Mouse (Mus musculus) B cell, adult 2 months (primary cell): Measurements from ENCODE around the gene Ncbp1.

Experiments
- DNase-seq, 2 experiments: peaks; one replicate each; pipeline ENCODE4 v3.0.0; 2022

Ncbp1 gene

DNA sequence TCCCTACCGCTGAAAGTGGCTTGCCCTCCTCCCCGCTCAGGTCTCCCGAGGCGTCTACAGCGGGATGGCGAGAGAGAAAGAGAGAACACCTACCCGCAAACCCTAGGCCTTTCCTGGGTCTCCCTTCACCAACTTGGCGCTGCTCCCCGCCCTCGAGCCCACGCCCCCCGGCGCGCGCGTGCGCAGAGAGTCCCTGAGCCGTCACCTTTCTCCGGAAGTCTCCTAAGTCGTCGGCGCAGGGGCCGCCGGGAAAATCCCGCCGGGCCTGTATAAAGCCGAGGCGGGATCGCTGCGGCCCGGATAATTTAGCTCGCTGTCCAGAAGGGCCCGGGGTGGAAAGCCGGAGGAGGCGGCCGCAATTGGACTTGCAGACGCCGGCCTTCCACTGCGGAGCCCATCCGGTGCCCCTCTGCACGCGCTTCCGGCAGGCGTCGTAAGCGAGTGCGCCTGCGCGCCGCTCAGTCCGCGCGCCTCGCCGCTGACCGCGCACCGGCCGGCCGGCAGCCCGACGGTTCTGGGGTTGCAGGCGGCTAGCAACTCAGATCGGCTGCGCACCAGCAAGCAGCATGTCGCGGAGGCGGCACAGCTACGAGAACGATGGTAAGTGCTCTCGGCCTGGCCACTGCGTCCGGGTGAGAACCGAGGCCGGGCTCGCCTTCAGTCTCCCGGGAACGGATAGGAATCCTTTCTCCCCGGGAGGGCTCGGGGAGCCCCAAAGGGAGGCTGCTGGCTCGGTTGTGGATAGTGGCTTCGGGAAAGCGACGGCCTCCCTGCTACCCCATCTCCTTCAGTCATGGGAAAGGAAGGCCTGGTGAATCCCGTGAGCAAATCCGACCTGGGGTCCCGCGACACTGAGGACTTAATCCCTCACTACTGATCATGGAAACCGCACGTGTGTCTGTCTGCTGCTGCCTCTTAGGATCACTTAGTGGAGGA is at the start of gene Ncbp1, which contains the start of gene Tstd2:
Gene Ncbp1, plus strand, starts transcription at position 327 of the 936 bp plus-strand sequence.
Gene Tstd2, minus strand, starts transcription at position 408 of the 936 bp plus-strand sequence.
- peak; percentile 92 to 94 for DNase-seq

DNA sequence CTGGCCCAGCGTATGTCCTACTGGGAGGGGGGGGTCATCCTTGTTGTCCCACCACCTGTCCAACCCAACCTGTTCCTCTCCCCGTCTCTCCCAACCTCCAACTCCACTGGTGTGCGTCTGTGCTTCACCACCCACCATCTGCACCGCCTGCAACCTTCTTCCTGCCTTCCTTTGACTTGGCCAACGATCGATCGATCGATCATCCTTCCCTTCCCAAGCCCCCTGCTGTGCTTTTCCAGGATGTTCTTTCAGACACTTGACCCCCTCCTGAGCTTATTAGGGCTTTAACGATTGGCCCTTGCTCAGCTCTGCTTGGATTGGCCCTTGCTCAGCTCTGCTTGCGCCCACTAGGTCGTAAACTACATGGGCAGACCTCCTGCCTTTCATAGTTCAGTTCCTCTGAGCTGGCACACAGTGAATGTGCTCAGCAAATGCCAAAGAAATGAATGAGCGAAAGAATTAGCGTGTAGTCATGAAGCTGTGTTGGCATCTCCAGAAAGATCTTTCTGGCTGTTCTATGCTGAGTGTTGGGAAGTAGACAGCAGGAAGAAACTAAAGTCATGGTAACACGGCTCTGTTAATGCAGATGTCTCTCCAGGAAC is 48.8 kb upstream of the Ncbp1 start:
- DNase-seq = no peak

DNA sequence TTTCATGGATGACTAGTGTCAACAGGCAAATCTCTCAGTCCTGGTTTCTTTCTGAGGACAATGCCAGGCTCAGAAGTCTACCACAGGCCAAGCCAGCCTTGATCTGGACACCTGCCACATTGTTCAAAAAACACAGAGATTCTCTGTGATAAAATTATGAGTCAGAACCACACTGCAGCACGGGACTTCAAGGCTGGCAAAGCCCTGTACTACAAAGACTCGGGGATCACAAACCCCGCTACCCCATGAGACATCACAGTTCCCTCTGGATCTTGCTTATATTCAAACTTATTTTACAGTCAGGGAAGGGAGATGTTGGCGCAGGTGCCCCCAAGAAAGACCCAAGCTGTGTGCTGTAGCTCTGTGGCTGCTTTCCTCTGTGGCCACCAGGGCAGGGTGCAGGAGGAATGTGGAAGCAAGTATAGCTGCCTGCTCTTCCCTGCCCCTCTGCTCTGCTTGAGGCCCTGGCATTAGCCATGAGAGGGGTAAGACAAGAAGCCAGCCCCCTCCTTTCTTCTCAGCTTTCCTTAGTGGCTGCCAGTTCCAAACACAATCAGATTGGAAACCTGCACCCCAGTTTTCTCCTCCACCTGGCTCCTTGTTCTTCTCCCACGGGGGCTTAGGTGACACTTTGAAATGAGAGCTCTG is 45.9 kb upstream of the Ncbp1 start:
- no peak for DNase-seq

DNA sequence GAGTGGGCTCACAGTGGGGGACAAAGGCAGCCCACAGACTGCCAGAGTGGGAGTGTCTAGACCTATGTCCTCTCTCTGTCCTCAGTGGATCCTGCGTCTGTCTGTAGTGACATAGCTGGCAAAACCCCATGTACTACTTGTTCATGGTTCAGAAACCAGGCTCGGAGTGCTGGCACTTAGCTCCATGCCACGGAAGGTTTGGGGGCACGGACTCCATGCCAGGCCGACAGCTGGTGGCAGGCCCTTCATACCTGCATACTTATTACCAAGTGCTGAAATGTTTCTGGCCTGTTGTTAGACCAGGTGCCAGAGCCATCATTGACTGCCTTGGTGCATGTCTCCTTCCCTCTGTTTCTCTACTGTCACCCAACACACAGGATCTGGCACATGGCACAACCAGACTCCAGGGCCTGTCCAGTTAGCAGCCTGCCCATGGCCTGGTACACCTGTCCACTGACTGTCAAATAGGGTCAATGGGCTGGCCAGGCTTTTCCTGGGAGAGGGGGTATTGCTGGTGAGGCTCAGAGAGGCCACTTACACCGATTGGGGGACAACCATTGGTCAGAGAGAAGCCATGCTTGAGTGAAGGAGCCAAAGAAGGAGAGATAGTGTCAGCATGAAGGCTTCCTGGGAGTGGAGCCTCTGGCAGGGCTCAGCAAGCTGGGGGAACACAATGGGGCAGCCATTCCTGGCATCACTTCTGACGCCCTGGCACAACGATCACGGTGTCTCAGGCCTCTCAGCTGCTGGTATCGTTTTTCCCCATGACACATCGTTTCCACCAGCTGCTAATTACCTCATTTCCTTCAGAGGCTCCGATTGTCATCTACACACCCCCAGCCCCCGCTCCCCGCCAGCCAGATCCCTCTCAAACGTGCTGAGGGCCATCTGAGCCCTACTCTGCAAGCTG is 43.2 kb upstream of the Ncbp1 start:
- DNase-seq = no peak

DNA sequence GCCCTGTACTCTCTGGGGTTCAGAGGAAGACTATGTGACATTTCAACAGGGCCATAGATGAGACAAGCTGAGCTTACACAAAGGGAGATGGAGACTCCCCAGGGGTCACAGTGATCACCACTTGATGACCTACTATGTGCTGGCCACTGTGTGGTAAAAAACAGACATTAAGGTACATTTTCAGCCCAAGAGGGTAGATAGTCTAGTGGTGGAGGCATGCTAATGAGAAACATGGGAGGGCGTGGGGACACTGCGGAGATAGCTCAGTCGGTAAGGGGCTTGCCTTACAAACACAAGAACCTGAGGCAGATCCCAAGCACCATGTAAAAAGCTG is 42.6 kb upstream of the Ncbp1 start:
- DNase-seq = no peak

DNA sequence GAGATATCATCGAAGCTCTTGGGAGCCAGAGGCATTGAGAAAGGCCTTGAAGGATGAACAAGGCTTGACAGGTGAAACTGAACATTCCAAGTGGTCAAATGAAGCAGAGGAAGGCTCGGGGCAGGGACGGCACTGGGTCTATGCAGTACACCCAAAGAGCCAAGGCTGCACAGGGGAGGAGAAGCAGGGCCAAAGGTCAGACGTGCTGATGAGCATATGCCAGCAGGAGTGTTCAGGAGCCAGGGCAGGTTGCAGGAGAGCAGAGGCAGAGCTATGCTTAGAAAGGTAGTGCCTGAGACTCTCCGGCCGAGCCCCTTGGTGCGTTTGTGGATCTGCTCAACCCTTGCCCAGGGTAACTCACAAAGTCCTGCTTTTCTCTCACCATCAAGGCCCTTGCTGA is 41.9 kb upstream of the Ncbp1 start:
- no peak for DNase-seq

DNA sequence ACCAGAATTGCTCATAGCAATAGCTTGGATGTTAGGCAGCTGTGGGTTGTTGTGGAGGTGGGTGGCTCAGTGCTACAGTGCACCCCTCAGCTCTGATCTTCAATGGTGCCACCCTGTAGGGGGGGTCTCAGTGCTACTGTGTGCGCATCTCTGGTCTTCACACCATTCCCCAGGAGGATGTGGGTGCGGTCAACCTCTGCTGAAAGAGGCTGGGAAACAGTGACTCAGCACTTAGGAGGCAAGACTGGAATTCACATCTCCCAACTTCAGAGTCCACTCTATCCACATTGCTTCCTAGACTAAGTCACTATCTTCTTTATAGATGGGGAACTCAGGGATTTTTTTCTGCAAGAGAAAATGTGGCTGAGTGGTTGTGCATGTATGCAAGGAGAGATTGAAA is 40.8 kb upstream of the Ncbp1 start:
- no peak for DNase-seq

DNA sequence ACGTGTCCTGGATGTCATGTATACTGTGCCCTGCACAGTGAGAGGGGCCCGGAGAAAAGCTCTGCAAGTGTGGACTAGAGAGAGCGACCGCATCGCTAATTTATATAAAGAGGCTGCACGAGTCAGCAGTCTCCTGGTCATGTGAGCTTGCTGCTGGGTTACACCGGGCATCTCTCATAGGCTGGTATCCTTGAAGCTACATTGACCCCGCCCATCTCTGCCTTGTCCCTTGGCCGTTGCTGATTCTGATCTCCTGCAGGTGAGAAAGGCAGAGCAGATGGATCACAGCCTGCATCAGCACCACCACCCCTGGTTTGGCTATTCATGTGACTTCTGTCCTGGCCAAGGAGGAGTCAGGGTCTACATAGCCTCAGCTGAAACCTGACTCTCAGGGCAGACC is 39.3 kb upstream of the Ncbp1 start:
- DNase-seq = no peak

DNA sequence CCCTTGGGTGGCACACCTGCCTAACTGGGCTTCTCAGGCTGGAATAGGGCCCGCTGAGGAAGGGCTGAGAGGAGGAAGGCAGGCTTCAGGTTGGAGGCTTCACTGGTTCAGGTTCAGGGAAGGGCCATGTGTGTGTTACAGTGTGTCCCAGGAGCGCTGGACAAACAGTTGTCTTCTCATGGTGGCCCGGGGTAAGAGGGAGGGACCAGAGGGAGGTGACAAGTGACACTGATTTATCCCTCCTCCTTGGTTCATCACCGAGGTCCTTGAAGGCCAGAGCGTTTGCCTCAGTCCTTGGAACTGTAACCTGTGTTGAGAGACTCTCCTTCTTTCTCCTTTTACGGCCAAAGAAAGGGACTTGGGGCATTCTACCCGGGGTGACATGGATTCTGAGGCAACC is 37.9 kb upstream of the Ncbp1 start:
- DNase-seq = no peak

DNA sequence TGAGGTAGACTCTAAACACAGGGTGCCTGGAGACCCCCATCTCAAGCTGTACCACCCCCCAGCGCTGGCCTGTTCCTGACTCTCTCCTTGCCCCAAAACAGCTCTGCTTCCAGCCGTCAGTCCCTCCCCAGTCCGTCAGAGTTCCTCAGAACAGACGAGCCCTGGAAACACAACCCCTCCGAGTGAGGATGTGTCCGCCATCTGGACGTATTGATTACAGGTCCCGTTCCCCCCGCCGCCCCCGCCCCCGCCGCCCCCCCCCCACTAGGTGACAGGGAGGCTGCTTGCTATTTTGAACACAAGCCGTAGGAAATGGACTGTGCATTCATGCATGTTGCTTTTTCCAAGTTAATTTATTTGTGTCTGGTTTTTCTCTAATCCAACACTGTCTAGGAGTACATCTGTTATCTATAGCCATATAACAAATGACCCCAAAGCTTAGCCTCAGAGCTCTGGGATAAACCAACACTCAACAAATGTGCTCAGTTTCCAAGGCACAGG is 37.2 kb upstream of the Ncbp1 start:
- no peak for DNase-seq

DNA sequence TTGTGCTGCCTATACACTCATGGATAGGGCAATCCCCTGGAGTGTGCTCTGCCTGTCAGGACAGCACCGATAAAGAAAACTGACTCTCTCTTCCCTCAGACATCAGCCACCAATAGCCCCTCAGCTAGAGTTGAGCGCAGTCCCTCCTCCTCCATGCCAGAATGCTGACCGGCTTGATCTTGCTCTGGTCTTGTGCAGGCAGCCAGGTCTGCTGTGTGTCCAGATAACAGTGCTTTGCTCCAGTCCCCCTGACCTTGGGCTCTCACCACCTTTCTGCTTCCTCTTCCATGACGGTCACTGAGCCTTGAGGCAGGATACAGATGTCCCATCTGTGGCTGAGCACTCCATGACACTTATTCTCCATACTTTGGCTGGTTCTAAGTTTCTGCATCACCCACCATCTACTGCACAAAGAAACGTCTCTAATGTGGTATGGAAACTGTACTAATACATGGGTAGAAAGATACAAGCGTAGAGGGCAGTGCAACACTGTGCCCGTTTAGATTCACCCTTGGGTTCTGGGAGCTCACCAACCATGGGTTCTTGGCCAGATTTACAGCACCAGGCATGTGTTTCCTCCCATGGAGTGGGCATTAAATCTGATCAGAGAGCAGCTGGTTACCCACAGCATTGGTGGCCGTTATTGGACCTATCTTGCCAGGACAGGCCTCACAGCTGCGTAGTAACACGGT is 36.2 kb upstream of the Ncbp1 start:
- no peak for DNase-seq

DNA sequence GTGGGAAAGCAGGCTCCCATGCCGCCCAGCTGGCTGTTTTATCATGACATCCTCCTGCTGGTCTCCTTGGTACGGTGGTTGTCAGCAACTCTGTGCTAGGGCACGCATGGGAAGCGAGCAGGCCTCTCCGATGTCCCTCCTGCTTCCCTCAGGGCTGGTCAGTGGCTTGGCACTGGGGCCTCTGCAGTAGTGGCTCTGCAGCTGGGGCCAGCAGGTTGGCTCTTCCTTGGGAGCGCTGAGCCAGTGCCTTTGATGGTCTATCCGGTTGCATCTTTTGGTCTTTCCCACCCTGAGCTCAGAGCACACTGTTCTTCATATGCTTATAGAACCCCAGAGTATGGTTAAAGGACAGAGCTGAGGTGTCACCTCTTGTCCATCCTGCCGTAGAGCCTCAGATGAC is 28.3 kb upstream of the Ncbp1 start:
- no peak for DNase-seq

DNA sequence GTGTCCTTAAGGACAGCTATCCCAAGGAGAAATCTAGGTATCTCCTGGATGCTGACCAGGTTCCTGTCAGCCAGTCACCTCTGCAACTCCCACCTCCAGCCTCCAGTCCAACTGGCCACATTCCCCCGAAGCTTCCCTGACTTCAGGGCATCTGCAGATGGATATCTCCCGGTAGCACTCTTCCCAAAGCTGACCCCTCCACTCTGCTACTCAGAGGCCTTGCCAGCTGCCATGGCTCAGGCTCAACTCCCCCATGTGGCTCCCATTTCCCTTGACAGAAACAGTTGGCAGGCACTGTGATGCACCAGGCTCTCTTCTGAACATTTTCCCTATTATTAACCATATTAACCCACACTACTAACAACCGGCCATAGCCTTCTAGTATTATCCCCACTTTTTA is 27.1 kb upstream of the Ncbp1 start:
- no peak for DNase-seq

DNA sequence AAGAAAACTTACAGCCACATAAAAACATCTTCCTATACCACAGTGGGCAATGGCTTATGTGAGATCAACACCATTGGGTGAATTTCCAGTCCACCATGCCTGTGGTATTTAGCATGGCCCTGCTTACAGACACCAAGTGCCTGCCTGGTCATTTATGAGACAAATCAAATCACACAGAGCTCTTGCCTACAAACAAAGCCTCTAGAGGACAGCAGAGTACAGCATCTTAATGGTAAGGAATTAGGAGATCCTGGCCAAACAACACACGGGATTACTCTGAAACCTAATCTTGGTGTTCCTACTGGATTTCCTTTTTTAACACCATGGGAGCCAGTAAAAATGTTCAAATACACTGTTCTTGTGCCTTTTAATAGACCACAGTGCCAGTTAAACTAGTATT is 23.1 kb upstream of the Ncbp1 start:
- DNase-seq = no peak

DNA sequence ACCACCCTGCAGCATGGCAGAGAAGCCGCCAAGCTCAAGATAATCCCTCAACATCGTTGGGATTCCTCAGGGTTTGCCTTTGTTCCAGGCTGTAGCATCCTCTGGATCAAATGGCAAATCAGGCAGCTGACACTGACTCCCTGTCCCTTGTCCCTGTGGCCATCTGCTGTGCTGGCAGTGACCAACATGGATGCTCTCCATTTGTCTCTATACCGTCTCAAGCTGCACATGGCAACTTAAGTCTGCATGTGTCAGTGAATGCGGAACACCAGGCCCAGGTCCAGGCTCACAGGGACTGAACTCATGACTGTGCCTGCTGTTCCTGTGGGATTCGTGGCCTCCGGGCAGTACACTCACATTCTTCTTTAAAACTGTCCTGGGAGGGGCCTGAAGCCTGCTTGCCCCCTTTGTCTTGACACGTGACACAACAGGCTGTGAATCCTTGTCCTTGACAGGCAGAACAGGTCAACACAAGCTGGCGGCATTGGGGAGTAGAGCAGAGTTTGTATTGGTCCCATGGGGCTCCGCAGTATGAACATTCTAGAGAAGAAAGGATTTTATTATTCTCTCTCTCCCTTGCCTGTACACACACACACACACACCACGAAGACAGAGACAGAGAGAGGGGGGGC is 21.8 kb upstream of the Ncbp1 start:
- no peak for DNase-seq

DNA sequence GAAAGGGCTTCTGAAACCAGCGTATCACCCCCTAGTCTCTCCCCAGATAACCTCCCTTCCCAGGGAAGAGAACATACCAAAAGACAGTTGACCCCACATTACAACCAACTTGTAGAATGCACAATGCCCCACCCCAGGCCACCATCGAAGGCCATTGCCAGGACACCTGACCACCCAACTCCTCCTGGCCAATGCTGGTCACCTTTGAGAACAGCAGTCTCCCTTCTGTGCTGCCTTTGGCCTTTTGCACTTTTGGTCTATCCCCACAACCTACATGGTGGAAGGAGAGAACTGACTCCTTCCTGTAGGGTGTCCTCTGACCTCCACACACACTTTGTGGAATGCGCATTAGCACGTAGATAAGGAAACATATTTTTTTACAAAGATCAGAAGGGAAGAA is 20.9 kb upstream of the Ncbp1 start:
- DNase-seq = no peak

DNA sequence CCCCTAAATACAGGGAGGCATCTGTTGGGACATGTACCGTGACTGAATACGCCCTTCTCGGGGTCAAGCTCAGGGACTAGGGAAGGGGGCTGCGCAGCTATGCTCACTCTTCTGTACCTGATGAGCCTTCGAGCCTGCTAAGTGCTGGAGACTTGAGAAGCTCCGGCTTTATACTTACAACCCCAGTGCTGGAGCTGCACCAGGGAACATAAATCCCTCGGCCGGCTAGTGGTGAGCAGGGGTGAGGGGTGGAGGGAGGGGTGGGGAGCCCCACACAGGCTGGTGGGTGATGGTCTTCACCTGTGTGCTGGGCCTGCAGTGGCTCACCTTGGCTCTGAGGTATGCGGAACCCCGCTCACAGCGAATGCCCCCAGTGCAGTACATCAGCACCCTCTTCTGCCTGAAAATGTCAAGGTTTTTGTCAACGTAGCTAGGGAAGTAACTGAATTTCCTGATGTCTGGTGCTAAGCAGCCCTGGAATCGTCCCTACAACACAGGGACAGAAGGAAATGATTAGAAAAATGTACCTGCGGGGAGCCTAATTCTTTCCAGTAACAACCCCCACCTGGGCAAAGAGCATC is 18.8 kb upstream of the Ncbp1 start:
- DNase-seq = no peak

DNA sequence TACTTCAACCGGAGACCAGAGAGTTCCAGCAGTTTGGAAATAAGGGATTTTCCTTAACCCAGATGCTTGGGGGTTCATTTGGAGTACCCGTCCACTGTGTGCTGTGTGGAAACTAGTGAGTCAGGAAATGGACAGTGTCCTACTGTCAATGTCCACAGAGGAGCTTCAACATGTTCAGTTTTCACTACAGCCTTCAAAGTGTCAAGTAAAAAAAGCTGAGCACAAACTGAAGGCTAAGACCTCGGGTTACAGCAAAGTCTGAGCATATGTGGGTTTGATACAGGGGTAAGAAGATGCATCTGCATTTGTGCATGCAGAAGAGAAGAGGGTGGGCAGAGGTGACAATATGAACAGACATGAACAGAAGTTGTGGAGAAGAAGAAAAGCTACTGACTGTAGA is 17.6 kb upstream of the Ncbp1 start:
- no peak for DNase-seq

DNA sequence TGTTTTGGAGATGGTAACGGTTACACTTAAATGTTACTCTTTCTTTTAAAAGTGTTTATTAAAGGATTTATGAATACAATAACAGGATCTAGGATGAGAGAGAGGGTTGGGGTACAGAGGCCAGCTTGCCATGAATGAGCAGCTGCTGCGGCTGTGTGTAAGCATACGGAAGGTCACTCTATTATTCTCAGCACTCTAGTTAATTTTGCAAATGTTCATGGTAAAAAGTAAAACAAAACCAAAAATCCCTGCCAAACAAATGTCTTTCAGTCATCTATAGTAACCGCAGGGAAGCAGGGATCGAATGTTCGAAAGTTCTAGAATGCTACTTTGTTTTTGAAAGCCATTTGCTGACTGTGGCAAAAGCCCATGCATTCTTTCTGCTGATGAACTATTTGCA is 15.1 kb upstream of the Ncbp1 start:
- DNase-seq = no peak

DNA sequence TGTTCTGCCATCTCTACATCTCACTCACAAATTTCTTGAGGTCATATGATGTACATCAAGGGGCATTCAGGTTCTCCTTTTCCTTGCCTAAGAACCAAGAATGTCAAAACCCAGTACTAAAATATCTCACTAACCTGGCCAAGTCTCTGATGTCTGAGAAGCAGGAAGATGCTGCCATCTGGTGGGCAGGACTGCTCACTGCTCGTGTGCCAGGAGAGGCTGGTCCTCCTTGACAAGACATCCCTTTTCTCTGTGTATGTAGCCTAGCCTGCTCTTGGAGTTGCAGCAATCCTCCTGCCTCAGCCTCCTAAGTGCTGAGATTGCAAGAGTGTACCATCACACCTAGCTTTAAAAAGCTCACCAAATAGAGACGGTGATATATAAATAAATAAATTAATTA is 11.9 kb upstream of the Ncbp1 start:
- peak; percentile 71 to 72 for DNase-seq

DNA sequence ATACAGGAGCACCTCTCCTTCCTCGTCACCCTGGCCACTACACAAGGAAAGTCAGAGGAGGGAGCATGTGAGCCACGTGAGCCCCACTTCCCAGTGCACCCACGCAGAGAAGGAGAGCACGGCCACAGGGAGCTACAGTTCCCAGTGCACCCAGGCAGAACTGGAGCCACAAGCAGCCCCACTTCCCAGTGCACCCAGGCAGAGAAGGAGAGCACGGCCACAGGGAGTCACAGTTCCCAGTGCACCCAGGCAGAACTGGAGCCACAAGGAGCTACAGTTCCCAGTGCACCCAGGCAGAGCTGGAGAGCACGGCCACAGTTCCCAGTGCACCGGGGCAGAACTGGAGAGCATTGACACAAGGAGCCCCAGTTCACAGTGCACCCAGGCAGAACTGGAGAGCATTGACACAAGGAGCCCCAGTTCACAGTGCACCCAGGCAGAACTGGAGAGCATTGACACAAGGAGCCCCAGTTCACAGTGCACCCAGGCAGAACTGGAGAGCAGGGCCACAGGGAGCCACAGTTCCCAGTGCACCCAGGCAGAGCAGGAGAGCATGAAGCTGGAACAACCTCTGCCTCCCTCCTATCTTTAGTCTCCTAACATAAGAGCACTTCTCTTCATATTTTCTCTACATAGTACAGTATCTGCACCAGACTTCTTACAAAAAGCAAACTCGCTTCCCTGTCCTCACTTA is 9.0 kb upstream of the Ncbp1 start:
- no peak for DNase-seq
